Mouse (Mus musculus) frontal cortex, adult (tissue): ENCODE data around the gene Pigk.

Experiments used
- ATAC-seq: cut with Nextera tagmentation; 2 replicates; pipeline ENCODE4 v1.9.2; 2017; ENCODE audit warnings: mild to moderate bottlenecking, moderate library complexity, mixed read lengths; ENCODE audit not compliant: low TSS enrichment

The Pigk gene

DNA sequence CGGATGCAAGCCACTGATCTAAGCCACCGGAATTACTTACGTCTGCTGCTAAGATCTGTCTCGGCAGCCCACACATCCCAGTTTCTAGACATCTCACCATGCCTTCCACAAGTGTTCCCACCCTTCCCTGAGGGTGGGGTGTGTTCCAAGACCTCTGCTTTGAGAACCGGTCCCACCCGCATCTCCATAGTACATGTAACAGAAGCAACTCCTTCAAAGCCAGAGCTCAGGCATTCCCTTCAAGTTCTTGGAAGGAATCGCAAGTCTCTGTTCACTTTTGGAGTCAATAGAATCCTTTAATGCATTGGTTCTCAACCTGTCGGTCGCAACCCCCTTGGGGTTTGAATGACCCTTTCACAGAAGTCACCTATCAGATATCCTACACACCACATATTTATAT lies 185.0 kb downstream of the Pigk start:
- ATAC-seq, result no peak

DNA sequence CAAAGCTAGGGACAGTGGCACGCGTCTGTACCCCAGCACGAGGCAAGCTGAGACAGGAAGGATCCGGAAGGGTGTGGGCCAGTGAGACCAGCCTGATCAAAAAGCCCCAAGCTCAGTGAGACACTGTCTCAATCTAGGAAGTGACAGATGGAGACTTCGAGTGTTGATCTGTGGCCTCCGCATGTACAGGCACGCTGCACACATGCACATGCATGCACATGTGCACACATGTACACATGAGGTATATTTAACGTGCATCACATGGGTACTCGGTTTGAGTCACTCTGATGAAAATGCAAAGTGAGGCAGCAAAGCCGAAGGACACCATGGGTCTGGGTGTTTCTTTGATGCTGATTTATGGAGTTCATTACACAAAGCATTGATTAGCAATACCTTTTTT lies 191.1 kb downstream of the Pigk start:
- ATAC-seq, result no peak

DNA sequence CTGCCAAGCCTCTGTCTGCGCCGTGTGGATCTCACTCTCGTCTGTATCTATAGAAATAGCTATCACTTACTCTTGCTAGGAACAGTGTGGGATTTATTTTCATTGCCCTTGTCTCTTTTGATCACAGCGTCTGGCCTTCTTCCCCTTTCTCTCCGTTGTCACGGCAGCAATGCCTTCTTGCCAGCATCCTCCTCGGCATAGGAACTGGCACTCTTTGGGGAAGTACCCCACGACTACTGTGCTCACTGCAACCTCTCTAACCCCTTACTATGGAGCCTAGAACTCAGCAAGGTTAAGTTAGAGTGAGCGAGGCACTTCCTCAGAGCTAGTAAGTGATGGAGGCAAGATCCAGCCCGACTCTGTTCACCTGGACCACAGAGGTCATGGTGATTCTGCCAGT lies 191.9 kb downstream of the Pigk start:
- ATAC-seq, result peak; percentile 15; the same call in 1 of the 2 replicates

DNA sequence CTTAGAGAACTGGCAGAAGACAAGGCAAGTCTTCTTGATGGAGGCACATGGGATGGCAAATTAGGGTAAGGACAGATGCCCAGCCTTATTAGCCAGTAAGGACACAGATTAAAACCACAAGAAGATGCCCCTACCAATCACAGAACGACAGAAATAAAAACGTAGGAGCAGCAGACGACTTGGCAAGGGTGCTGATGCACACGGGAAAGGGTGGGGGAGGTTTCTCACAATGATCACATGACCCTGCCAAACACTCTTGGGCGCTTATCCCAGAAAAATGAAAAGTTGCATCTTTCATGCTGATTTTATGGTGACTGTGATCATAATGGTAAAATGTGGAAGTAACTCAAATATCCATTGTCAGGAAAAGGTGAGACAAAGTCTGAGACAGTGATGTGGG lies 193.2 kb downstream of the Pigk start:
- ATAC-seq, result peak; percentile 17; the same call in 1 of the 2 replicates

DNA sequence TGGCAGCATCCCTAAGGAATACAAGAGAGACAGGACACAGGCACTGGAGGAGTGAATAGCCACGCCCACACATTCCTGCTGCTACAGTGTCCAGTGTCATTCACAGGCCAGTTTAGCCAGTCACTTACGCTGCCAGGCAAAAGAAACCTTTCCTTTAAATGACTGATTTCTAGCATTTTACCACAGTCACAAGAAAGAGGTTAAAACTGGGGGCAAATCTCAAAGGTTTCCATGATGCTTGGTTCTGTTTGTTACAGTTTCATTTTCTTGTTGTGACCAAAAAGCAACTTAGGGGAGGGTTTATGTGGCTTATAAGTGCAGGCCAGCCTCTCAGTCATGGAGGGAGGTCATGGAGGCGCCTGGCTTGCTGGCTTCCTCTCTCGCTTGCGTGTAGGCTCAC lies 193.8 kb downstream of the Pigk start:
- no peak for ATAC-seq

DNA sequence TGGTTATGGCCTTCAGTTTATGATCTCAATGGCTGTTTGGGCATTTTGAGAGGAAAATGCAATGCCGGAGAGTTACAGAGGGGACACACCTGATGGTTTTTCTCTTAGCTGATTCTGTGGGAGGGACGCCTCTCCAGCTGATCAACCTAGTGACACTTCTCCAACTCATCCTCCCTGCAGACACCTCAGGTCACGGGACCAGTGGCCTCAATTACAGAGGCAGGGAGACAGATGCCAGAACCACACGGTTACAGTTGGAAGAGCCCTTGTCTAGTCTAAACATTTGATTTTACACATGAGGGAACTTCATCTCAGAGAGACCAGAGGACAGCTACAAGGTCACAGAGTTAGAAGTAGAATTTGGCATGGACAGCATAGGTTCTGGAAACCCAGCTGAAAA lies 197.7 kb downstream of the Pigk start:
- ATAC-seq, result no peak

DNA sequence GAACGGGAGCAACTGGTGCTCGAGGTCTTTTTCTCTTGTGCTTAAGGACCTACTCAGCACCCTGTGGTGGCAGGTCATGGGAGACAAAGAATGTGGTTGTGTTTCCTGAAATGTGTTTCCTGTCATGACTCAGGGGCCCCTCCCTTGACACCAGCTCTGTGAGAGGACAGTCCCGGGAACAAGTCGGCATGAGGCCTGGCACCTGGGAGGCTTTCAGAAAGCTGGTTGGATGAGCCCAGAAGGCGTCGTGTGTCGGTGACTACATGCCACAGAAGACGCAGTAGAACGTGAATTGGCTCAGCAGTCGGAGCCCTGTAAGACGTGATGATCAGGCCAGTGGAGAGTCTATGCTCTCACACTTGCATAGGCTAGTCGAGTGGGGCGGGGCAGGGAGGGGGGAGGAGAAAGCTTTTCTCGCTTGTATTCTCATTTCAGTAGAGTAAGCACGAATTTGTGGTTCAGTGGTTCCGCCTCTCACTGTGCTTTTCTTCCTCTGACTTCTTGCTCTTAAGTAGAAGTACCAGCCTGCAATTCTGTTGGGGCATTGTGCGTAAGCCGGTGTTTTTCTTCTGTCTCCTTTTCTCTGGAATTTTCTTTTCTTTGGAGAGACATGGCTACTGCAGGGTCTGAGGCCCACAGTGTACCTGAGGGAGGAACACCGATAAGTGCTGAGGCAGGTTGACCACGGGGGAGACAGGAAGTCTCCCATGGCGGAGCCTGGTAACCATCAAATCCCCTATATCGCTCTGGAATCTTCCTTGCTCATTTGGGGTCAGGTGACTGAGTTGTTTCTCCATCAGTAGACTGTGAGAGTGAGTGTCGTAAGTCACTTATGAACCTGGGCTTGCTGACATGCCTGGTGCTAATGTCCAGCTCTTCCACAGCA lies 198.6 kb downstream of the Pigk start:
- ATAC-seq, result no peak

DNA sequence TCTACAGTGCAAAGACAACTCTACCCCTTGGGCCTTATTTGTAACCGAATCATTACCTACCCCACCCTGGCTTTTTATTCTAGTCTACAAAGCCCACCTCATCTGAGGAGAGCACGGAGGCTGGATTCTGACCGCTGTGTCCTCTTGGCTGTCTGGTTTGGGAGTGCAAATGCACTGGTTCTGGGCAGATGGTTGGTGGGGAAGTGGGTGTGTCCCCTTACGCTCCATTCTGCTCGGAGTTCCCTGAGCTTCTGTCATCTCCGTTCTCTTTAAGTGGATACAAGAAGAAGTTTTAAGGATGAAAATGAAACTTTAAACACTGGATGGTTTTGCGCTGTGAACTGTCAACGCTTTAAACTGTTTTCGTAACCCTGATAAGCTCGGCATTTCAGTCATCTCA lies 199.2 kb downstream of the Pigk start:
- no peak for ATAC-seq

DNA sequence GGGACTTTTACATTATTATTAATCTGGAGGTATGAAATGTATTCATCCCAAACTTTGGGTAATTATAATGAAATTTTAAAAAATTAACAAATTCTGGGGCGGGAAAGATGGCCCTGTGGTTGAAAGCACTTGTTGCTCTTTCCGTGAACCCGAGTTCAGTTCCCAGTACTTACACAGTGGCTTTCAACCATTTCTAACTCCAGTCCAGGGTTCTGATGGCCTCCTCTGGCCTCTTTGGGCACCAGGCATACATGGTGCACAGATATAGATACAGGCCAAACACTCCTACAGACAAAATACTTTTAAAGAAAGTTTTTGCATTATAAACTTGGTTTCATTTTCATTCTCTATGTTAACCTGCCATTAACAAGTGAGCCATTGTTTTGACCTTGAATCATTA lies 199.7 kb downstream of the Pigk start:
- no peak for ATAC-seq

DNA sequence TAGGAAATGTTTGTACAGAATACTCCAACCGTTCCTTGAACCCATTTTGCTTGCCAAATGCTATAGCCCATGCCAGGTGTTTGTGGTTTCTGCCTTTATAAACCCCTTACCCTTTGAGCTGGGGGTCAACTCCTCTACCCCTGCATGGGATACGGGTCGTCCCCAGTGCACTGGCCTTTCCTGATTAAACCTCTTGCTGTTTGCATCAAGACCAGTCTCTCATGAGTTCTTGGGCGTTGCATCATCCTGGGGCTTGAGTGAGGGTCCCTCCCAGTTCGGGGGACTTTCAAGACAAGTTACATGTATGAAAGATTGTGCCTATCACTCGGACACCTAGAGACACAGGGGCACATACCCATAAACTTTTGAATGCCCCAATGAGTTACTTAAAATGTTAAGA lies 200.5 kb downstream of the Pigk start:
- ATAC-seq, result no peak

DNA sequence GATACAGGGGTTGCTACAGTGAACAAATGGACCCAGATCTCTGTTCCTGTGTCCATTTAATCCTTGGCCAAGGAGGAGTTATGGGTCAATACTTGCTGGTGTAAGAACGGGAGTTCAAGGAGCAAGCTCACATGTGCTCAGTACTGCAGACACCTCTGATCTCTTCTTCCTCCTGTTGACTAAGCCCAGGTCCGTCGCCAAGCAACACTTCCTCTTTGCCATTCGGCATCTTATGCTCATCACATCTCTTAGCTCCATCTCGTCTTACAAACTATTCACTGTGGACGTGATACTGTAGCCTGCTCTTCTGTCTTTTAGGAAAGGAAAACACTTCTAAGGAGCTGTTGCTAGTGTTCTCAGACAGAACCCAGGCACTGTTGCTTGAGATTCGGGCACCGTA lies 203.7 kb downstream of the Pigk start:
- ATAC-seq, result no peak

DNA sequence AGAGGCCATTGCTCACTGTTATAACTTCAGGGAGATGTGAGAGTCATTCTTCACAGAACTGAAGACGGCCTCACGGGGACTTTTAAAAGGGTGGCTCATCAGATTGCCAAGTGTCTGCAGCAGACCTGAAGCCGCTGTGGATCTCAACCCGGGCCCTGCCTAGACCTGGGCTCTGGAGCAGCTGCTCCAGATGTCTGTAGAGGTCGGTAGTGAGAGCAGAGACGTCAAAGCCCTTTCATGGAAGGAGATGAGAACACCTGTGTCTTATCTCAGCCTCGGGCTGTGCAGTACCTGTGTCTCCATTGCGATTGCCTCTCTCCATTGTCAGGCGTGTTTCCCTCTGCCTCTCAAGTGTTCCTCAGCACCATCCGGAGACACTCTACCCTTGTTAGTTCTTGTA lies 205.2 kb downstream of the Pigk start:
- ATAC-seq, result no peak

DNA sequence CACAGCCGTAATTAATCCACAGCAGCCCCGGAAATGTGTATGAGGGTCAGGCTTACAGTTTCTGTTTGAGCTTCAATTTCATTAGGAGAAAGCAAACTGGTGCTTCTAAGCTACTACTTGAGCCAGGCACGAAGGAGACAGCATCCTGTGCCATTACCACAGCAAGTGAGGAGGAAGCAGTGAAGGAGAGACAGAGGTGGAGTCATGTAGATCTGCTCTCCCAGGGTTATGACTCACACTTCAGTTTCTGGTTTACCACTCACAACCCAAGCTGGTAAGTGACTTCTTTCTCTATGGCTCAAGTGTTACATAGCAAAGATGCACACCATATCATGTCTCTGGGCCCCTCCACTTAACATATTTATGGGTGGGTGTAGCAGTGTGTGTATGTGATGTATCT lies 206.5 kb downstream of the Pigk start:
- peak; percentile 94 for ATAC-seq

DNA sequence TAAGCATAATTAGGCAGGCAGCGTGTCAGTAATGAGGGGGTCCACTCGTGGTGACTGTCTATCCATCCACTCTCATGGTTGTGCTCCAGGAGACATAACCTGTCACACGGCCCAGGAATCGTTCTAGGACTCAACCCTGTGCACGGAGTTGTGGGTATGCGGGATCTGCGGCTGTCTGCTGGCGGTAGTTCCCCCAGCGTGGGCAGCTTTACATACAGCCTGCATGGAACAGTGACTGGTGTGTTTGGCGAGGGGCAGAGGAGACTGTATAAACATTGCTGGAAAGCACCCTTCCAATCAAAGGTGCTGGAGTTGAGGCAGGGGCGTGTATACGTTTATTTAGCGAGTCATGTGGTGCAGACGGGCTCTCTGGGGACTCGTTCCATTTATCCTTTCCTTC lies 209.6 kb downstream of the Pigk start:
- no peak for ATAC-seq

DNA sequence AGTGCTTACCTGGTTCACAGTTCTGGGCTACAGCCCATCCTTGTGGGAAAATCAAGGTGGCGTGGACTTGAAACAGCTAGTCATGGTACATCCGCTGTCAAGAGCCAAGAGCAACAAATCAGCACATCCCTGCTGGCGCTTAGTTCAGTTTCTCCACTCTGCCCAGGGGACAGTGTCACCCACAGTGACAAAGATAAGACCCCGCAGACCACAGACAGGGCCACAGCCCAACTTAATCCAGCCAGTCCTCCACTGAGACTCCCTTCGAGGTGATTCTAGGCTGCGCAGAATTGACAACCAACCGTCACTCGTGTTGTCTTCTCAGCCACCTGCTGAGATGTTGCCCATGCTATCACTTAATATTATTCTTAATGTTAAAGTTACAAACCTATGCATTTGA lies 211.5 kb downstream of the Pigk start:
- no peak for ATAC-seq

DNA sequence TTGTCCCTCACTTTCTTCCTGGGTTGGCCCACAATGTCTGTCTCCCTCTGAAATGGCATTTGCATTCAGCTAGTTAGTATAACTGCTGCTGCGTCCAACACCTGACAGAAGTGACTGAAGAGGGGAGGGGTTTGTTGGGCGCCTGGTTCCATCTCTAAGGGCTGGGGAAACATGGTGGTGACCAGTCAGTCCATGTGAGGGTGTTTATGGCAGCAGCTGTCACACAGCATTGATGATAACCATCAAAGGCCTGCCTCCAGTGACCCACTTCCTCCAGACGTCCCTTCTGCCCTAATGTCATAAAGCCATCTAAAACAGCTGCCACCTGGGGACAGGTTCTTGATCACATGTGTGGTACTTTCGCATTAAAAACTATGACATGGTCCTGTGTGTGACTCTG lies 212.3 kb downstream of the Pigk start:
- ATAC-seq, result no peak

DNA sequence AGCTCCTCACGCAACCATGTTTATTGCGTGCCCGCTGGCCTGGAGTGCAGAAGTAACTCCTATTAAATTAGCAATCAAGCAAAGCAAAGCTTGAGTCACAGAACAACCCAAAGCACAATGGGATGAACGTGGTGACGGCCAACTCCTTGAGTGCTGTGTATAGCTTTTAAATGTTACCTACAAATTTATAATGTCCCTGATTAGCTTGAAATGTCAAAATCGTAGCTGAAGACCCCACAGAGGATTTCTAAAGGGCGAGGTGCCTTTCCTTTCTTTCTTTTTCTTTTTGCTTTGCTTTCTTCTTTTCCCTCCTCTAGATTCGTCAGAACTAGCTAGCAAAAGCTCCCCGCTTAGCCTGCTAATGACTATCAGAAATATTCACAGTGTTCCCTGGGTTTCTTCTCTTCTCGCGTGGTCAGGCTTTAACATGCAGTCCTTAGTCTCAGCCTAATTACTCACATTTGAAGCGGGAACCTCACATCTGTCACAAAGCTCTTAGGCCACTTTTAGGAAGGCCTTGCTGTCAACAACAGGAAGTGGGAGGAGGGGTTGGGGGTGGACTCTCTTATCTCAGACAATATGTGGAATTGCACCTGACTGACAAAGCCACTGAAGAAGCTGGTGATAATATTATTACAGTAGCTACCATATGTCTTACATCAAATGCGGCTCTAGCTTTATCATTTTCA lies 214.5 kb downstream of the Pigk start:
- no peak for ATAC-seq

DNA sequence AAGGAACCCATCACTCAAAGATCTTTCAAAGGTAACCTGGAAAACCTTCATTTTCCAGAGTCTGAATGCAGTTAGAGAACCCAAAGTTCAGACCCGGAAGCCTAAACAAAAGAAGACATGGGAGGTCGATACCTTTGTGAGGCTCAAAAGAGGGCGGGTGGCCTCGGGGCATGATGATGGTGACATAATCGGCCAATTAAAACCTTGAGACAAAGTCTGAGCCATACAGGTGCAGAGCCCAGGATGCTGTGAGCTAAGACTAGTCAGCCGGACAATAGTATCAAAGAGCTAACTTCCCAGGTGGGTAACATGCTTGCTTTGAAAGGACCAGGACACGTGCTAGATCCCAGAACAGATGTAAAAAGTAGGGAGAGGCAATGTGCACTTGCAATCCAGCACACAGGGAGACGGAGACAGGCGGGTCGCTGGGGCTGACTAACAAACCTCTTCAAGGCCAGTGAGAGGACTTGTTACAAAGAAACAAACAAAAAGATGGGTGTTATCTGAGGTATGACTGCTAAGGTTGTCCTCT lies 215.4 kb downstream of the Pigk start:
- ATAC-seq, result no peak

DNA sequence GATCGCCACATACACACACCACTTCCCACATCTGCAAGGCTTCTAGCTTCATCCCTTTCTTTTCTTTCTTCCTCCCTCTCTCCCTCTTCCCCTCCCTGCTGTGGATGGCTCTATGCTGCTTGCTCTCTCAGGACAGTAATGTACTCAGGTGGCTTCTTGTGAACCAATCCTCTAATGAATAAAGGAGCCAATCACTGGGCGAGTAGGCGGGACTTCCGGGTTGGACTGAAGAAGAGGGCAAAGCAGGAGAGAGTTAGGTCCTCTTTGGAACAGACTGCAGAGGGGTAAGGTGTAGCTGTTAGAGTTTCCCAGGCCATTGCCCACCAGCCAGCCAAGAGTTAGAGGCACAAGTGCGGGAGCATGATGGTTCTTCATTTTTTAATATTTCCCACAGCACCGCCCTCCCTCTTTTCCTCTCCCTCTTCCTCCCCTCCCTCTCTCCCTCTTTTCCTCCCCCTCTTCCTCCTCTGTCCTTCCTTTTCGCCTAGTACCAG lies 215.9 kb downstream of the Pigk start:
- ATAC-seq, result no peak

DNA sequence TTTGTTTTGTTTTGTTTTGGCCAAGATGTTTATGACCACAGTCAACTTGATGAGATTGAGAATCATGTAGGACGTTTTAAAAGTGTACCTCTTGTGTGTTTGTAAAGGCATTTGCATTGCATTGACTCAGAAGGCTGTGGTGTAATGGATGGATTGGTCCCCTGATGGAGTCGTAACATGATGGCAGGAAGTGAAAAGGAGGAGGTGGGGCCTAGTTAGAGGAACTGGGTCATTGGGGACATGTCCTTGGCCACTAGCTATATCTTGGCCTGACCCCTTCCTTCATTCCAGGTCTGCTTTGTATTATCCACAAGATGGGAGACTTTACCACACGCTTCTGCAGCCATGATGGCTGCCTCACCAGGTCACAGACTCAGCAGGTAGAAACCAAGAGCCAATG lies 217.5 kb downstream of the Pigk start:
- no peak for ATAC-seq

DNA sequence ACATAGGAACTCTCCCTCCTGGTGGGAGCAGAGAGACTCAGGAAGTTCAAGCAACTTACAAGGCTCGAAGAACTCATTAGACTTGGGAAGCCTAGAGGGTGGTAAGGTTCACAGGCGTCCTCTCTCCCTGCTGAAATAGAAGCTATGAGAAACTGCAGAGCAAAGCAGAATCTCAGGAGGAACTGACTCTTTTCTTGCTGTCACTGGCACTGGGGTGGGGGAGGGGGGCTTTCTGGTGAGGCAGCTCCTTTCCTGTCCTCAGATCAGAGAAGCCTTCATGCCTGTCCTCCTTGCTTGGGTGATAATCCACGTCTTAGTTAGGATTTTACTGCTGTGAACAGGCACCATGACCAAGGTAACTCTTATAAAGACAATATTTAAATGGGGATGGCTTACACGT lies 218.2 kb downstream of the Pigk start:
- no peak for ATAC-seq

DNA sequence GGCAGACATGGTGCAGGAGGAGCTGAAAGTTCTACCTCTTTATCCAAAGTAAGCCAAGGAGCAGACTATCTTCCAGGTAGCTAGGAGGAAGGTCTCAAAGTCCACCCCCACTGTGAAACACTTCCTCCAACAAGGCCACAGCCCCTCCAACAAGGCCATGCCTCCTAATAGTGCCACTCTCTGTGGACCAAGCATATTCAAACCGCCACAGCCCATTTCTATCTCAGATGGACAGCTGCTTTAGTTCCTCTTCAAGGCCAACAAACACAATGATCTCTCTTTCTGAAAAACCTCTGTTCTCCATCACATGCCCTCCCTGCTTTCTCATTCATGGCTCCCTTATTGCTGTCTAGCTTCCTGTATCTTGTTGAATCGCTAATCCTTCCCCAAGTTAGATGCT lies 218.6 kb downstream of the Pigk start:
- no peak for ATAC-seq

DNA sequence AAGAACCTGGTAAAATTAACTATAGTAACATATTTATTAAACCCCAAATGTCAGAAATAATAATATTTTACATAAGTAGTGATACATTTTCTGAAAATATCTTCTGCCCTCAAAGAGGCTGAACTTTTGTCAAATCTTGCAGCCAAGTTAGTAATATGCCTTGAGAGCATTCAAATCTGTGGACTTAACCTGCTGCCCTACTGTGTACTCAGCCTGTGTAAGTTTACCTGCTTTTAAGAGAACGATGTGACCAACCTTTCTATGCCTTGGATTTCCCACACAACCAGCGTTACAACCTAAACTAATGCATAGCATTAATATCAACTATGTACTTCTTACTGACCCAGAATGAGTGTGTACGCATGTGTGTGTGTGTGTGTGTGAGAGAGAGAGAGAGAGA lies 219.8 kb downstream of the Pigk start:
- no peak for ATAC-seq
